Mouse (Mus musculus): ENCODE results near the gene Gch1. TPM values are rescaled to one million over a fixed set of nuclear protein-coding genes. Genes with fewer than 3 reads are reported as not detected.
"Not testable (repeated sequence)": the region's sequence is repeated elsewhere in the genome, so short reads cannot be mapped to it uniquely, and the experiment has no call there.

Gch1 gene
- total RNA-seq, 2 experiments from 2014 or later = 1.1 to 1.5 TPM

- DNase-seq (ENCODE audit: low spot score in 2 of 2) = no peak
- intact Hi-C loops (cut with DNase I) = no loop called here
These were observed 17.1 kb downstream of the Gch1 start for GRCm38 (mm10) chr14:47172073-47172472.

GRCm38 (mm10) chr14:47170499-47171109 lies 18.6 kb downstream of the Gch1 start:
- intact Hi-C loops (cut with DNase I) = no loop called here

GRCm38 (mm10) chr14:47169677-47170410 lies 19.4 kb downstream of the Gch1 start:
- intact Hi-C loops (cut with DNase I) = no loop called here

More at GRCm38 (mm10) chr14:47170499-47171109, 18.6 kb downstream of the Gch1 start:
- DNase-seq (ENCODE audit: low spot score in 2 of 2) = no peak

GRCm38 (mm10) chr14:47165741-47166140 lies 23.5 kb downstream of the Gch1 start:
- no peak for DNase-seq (ENCODE audit: low spot score in 2 of 2)
- intact Hi-C loops (cut with DNase I) = no loop called here

More at GRCm38 (mm10) chr14:47169677-47170410, 19.4 kb downstream of the Gch1 start:
- no peak for DNase-seq (ENCODE audit: low spot score in 2 of 2)

GRCm38 (mm10) chr14:47165117-47165516 lies 24.1 kb downstream of the Gch1 start:
- no peak for DNase-seq (ENCODE audit: low spot score in 2 of 2)
- intact Hi-C loops (cut with DNase I) = no loop called here

- no peak for DNase-seq (ENCODE audit: low spot score in 2 of 2)
- intact Hi-C loops (cut with DNase I) = no loop called here
These were observed 27.2 kb downstream of the Gch1 start for GRCm38 (mm10) chr14:47161921-47162427.

GRCm38 (mm10) chr14:47160051-47160640 lies 29.1 kb downstream of the Gch1 start:
- intact Hi-C loops (cut with DNase I) = no loop called here
- DNase-seq (ENCODE audit: low spot score in 2 of 2) = no peak

GRCm38 (mm10) chr14:47154303-47154702 lies 34.9 kb downstream of the Gch1 start:
- no peak for DNase-seq (ENCODE audit: low spot score in 2 of 2)
- intact Hi-C loops (cut with DNase I) = no loop called here

- DNase-seq (ENCODE audit: low spot score in 2 of 2) = no peak
- intact Hi-C loops (cut with DNase I) = no loop called here
These were observed 37.9 kb downstream of the Gch1 start for GRCm38 (mm10) chr14:47151306-47151705.

- DNase-seq (ENCODE audit: low spot score in 2 of 2) = no peak
- intact Hi-C loops (cut with DNase I) = no loop called here
These were observed 44.9 kb downstream of the Gch1 start for GRCm38 (mm10) chr14:47144326-47144725.

GRCm38 (mm10) chr14:47138853-47139252 lies 50.4 kb downstream of the Gch1 start:
- no peak for DNase-seq (ENCODE audit: low spot score in 2 of 2)
- intact Hi-C loops (cut with DNase I) = no loop called here

GRCm38 (mm10) chr14:47136637-47137036 lies 52.6 kb downstream of the Gch1 start:
- no peak for DNase-seq (ENCODE audit: low spot score in 2 of 2)
- intact Hi-C loops (cut with DNase I) = no loop called here

GRCm38 (mm10) chr14:47133948-47134347 lies 55.3 kb downstream of the Gch1 start:
- intact Hi-C loops (cut with DNase I) = no loop called here
- no peak for DNase-seq (ENCODE audit: low spot score in 2 of 2)

GRCm38 (mm10) chr14:47127987-47128386 lies 61.2 kb downstream of the Gch1 start:
- intact Hi-C loops (cut with DNase I) = no loop called here
- no peak for DNase-seq (ENCODE audit: low spot score in 2 of 2)

GRCm38 (mm10) chr14:47117522-47117921 lies 71.7 kb downstream of the Gch1 start:
- no peak for DNase-seq (ENCODE audit: low spot score in 2 of 2)
- intact Hi-C loops (cut with DNase I) = no loop called here

GRCm38 (mm10) chr14:47116062-47116762 lies 73.0 kb downstream of the Gch1 start:
- no peak for DNase-seq (ENCODE audit: low spot score in 2 of 2)
- intact Hi-C loops (cut with DNase I) = no loop called here

GRCm38 (mm10) chr14:47115154-47115553 lies 74.1 kb downstream of the Gch1 start:
- intact Hi-C loops (cut with DNase I) = no loop called here
- DNase-seq (ENCODE audit: low spot score in 2 of 2) = no peak

- intact Hi-C loops (cut with DNase I) = no loop called here
- DNase-seq (ENCODE audit: low spot score in 2 of 2) = no peak
These were observed 77.9 kb downstream of the Gch1 start for GRCm38 (mm10) chr14:47111341-47111740.

GRCm38 (mm10) chr14:47110391-47110790 lies 78.8 kb downstream of the Gch1 start:
- DNase-seq (ENCODE audit: low spot score in 2 of 2); intact Hi-C loops (cut with DNase I): not testable (repeated sequence)

GRCm38 (mm10) chr14:47107461-47107860 lies 81.8 kb downstream of the Gch1 start:
- intact Hi-C loops (cut with DNase I) = no loop called here
- no peak for DNase-seq (ENCODE audit: low spot score in 2 of 2)

All from left cerebral cortex, postnatal 36 days (tissue).